Mouse (Mus musculus) cerebellum, adult 2 months (tissue): ENCODE measurements around the gene Snai3. TPM values are rescaled to one million over a fixed set of nuclear protein-coding genes. Genes with fewer than 3 reads are reported as not detected.

ENCODE experiments used
- DNase-seq, 2 experiments: peaks; one replicate each; pipeline ENCODE4 v3.0.0; 2021
- H3K27ac ChIP-seq: fragments of 200-500 bp; 2 replicates; pipeline ENCODE4 v1.5.1; 2012; ENCODE audit warnings: low read length, control low read depth, inconsistent platforms; ENCODE audit not compliant: insufficient read depth
- H3K27me3 ChIP-seq: fragments of 200-500 bp; 2 replicates; pipeline ENCODE4 v1.6.1; 2012; ENCODE audit warnings: inconsistent platforms, mild to moderate bottlenecking, low read length, moderate library complexity; ENCODE audit not compliant: control insufficient read depth, insufficient read depth
- H3K4me1 ChIP-seq: fragments of 200-500 bp; 2 replicates; pipeline ENCODE4 v1.6.1; 2011; ENCODE audit warnings: low read length; ENCODE audit not compliant: control insufficient read depth, insufficient read depth
- H3K4me3 ChIP-seq: fragments of 200-500 bp; replicated peaks from 2 replicates; pipeline ENCODE3; 2011; ENCODE audit warnings: mild to moderate bottlenecking, low read depth, low read length, control low read depth; ENCODE audit not compliant: insufficient read depth
- CTCF ChIP-seq: fragments of 200-500 bp; IDR thresholded peaks from 2 replicates; pipeline ENCODE4 v1.5.1; 2011; ENCODE audit warnings: low read depth, mild to moderate bottlenecking, control low read depth, low read length, moderate library complexity, borderline replicate concordance; ENCODE audit not compliant: insufficient read depth
- POLR2A ChIP-seq: fragments of 200-500 bp; IDR thresholded peaks from 2 replicates; pipeline ENCODE4 v1.6.1; 2011; ENCODE audit warnings: low read length, control low read depth, borderline replicate concordance; ENCODE audit not compliant: insufficient read depth
- WGBS: fragments of 180-500 bp; shearing (Covaris S2); methylation state at CpG from one replicate; pipeline ENCODE4 v1.1.7; 2018; 5-methylcytosine and 5-hydroxymethylcytosine counted together
- polyA plus RNA-seq: library from polyadenylated mRNA; depleted of rRNA; stranded (reverse); fragments of >200 nt; gene quantifications from 2 replicates; pipeline ENCODE4 v1.2.3, GENCODE M21; 2012

Snai3 gene
- polyA plus RNA-seq, 1 experiment: 0.13 TPM

DNA sequence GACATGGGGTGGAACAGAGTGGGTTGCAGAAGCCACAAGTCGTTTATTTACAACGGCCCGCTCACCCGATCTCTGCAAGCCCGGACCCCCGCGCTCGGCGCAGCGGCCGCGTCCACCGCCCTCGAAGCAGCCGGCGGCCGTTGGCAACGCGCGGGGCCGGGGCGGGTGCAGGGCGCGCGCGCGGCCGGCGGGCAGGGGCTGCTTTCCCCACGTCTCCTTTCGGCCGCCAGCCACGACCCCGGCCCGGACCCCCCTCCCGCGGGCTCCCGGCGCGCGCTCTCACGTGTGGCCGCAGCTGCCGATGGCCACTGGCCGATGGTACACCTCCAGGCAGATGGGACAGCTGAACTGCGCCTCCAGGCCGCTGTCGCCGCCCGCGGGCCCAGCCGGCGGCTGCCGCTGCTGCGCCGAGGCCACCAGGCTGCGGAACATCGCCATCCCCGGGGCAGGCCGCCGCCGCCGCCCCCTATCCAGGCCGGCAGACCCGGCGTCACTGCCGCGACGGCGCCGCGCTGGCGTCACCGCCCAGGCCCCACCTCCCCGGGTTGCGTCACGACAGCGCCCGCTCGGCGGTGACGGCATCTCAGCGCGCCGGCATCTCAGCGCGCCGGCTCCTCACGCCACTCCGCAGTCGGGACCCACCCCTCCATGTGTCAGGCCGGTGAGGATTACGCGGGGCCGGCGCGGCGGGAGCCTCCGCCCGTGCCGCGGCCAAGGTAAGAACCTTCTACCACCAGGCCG is 15.2 kb upstream of the Snai3 start, which contains the start of the genes Rnf166 and Ctu2:
Gene Rnf166 (minus strand): TSS at position 485 of the 741 bp plus-strand sequence.
Gene Ctu2 (plus strand): TSS at position 564 of the 741 bp plus-strand sequence.
- H3K4me3 ChIP-seq: peak within 1 kb of the TSS; percentile 82

DNA sequence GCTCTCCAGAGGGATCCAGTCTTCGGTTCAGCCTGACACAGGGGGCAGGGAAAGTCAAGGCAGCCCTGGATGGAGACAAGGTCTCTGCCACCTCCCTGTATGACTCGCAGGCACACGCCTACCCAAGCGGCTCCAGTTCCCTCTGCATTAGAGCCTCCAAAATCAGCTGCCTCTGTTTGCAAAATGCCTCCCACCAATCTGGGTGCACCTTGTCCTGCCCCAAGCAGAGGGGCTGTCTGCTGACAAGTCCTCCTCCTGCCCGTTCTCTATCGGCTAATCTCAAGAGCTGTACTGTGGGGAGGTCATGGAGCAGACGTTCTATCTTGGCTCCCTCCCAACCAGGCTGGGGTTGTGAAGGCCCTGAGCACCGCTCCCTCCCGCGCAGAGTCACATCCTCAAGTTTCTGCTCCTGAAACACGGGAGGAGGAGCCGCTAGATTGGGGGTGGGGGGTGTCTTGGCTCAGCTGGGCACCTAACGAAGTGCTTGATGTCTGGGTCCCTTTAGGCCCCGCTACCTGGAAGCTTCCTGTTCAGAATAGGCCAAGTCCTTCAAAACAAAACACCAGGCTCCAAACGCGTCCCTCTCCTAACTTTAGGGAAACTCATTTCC is 14.5 kb upstream of the Snai3 start:
- Histone ChIP-seq H3K4me3 (peak overlapping the region; percentile 82), H3K27me3 (no peaks in the 10 kb centered on the region), H3K4me1 (peaks cover 18% of the 10 kb centered on the region), H3K27ac (no peak overlapping the region)
- peak; percentile 43 to 57 for DNase-seq
- WGBS: 2% methylated on average over 16 of the region's 16 CpGs
- no peak for TF ChIP-seq CTCF
- TF ChIP-seq POLR2A: no peak

More for the DNA sequence above, 15.2 kb upstream of the Snai3 start, which contains the start of the genes Rnf166 and Ctu2:
- TF ChIP-seq POLR2A: peak; percentile 61
- no peak for TF ChIP-seq CTCF
- Histone ChIP-seq H3K4me1 (peaks cover 18% of the 10 kb centered on the region), H3K27ac (peak within 1 kb of the TSS; percentile 81), H3K27me3 (no peaks in the 10 kb centered on the region)
- peak; percentile 92 to 94 for DNase-seq
- under 1% methylated on average over 102 of the region's 103 CpGs for WGBS

DNA sequence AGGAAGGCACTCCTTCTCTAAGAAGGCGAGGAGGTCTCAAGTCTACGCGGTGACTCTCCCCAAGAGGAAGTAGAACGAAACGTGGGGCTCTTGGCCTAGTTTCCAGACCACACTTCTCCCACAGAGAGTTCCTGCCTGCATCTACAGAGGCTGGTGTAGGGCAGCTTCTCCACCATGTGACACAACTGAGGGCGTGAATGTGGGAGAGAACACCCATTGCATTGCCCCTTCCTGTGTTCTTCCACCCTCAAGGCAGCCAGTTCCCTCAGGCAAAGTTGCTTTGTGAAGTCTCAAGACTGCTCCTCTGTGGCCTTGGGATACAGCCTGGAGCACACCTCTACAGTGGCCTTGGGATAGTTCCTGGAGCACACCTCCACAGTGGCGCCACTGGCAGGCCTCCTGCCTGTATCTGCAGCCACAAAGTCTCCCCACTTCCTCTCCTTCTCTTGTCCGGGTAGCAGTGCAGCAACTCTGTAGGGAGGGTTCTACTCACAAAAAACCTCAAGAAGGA is 13.4 kb upstream of the Snai3 start:
- Histone ChIP-seq H3K27me3 (no peaks in the 10 kb centered on the region), H3K4me1 (peaks cover 18% of the 10 kb centered on the region), H3K4me3 (no peak overlapping the region), H3K27ac (no peak overlapping the region)
- 86% methylated on average over 8 of the region's 8 CpGs for WGBS
- TF ChIP-seq POLR2A (no peak), CTCF (no peak)
- no peak for DNase-seq

DNA sequence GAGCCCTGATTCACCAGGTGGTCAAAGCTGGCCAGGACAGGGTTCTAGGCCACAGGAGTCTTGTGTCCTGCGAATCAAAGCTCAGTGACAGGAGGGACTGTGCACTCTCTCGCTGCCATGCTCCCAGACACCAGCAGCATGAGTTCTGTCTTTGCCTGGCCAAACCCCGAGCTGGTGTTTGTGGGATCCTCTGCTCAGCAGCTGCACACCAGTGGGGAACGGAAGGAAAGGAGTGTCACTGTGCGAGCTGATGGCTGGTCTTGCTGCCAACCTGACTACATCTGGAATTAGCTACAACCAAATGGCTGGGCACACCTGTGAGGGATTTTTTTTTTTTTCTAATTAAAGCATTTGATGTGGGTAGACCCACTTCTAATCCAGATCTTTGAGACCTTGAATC is 10.2 kb upstream of the Snai3 start:
- no peak for DNase-seq
- Histone ChIP-seq H3K4me1 (peaks cover 12% of the 10 kb centered on the region; the same call in 1 of the 2 replicates), H3K4me3 (no peak overlapping the region), H3K27me3 (no peaks in the 10 kb centered on the region), H3K27ac (no peak overlapping the region)
- TF ChIP-seq CTCF: no peak
- no peak for TF ChIP-seq POLR2A
- 78% methylated on average over 5 of the region's 5 CpGs for WGBS

DNA sequence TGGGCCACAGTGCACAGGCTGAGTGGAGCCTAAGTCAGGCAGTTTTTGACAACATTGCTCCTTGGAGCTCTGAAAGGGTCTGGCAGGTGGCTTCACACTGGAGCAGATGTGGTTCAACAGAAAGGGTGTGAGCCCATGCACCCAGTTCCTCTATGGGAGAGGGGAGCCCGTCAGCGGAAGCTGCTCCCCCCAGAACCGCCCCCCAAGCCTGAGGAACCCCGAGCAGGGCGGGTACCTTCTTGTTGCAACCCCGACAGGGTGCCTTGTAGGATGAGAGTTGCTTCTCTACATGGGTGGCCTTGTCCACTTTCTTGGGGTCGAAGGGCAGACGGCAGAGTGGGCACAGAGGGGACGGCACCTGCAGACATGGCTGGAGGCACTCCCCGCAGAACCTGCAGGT is 9.4 kb upstream of the Snai3 start:
- no peak for DNase-seq
- Histone ChIP-seq H3K4me3 (no peak overlapping the region), H3K4me1 (peaks cover 12% of the 10 kb centered on the region; the same call in 1 of the 2 replicates), H3K27ac (no peak overlapping the region), H3K27me3 (no peaks in the 10 kb centered on the region)
- WGBS: 86% methylated on average over 10 of the region's 10 CpGs
- no peak for TF ChIP-seq CTCF
- TF ChIP-seq POLR2A: no peak

DNA sequence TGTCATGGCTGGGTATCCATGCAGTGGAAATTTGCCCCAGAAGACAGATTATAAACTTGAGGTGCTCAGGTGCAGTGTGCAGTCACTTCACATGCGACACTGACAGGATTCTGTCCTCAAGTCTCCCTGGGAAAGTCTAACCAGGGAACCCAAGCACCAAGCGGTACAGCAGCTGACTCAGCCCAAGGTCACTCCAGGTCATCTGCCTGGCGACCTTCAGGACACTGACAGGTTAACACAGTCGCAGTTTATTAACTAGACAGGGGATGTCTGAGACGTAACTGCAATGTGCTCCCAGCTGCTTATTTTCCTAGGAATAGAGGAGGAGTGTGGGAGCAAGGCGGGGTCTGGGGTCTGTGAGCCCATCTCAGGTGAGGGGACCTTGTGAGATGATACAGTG is 8.9 kb upstream of the Snai3 start:
- WGBS: 80% methylated on average over 6 of the region's 6 CpGs
- Histone ChIP-seq H3K4me1 (peaks cover 7% of the 10 kb centered on the region; the same call in 1 of the 2 replicates), H3K4me3 (no peak overlapping the region), H3K27ac (no peak overlapping the region), H3K27me3 (no peaks in the 10 kb centered on the region)
- no peak for TF ChIP-seq CTCF
- no peak for TF ChIP-seq POLR2A
- no peak for DNase-seq

DNA sequence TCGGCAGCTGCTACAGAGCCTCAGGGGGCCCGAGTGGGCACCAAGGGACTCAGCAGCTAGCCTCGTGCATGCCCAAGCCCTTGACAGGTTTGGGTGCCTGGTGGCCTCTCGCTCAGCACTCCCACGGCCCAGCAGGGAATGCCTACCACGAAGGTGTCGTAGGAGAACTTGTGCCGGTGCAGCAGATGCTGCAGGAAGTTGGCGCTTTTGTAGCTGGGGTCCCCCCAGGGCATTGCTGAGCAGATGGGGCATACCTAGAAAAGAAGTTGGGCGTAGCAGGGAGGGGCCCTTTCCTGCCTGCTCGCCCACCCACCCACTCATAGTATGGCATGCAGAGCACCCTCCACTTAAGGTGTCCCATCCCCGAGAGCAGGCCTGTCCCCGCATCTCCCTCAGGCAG is 7.3 kb upstream of the Snai3 start:
- DNase-seq: no peak
- Histone ChIP-seq H3K27ac (no peak overlapping the region), H3K4me3 (no peak overlapping the region), H3K27me3 (no peaks in the 10 kb centered on the region), H3K4me1 (no peaks in the 10 kb centered on the region)
- TF ChIP-seq CTCF (no peak), POLR2A (no peak)
- WGBS: 76% methylated on average over 13 of the region's 13 CpGs

DNA sequence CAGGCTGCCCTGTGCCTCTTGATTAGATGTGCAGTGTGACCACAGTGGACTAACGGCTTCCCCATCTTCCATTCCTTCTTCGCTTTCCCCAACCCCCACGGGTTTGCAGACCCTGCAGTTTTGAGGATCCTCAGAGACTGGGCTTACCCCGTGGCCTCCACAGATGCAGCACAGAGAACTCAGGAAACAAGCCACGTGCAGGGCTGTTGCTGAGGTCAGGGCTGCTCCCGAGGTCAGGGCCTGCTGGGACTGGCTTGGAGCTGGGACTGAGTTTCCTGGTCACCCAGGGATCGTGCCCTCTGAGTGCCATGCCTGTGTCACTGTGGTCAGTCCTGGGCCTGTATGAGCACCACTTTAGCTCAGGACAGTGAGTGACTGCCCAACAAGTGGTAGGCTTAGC is 4.5 kb upstream of the Snai3 start:
- Histone ChIP-seq H3K4me1 (peaks cover 5% of the 10 kb centered on the region; the same call in 1 of the 2 replicates), H3K4me3 (no peak overlapping the region), H3K27ac (no peak overlapping the region), H3K27me3 (no peaks in the 10 kb centered on the region)
- DNase-seq: no peak
- WGBS: 68% methylated on average over 7 of the region's 7 CpGs
- no peak for TF ChIP-seq CTCF
- no peak for TF ChIP-seq POLR2A
